ENCODE assay signal across 18 mouse cellular contexts in the genomic region with DNA sequence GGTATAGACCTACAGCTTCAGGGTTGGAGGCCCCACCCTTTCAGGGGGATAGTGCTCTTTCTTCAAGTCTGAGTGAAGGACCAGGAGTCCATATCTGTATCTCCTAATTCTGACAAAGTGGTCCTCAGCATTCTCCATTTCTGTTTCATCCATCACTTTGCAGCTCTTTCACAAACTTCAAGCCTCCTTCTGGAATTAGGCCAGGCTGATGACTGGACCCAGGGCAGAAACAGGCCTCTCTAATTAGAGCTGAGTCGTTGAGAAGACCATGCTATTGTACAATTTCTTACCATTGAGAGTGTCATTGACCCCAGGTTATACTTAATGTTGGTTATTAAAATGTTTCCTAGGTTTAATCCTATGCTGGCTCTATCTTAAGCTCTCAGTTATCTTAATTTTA.
"Had no signal": no experiment of that assay in that cellular context is flagged by ENCODE, and none has a peak within 500 bp of the region (broad histone marks: within the 10 kb centered on the region; RNA-seq: fewer than 3 reads in every experiment).

No protein-coding gene starts in this region.

- H3K9me3 ChIP-seq: midbrain, embryonic 10.5 days; midbrain, embryonic 12.5 days; neural tube, embryonic 13.5 days; neural tube, embryonic 15.5 days had no signal

- H3K4me1 ChIP-seq: midbrain, embryonic 10.5 days; midbrain, embryonic 12.5 days; neural tube, embryonic 13.5 days; neural tube, embryonic 15.5 days had no signal

- H3K9ac ChIP-seq: lung, embryonic 14.5 days; midbrain, embryonic 12.5 days; neural tube, embryonic 13.5 days; neural tube, embryonic 15.5 days had no signal

- H3K36me3 ChIP-seq: midbrain, embryonic 10.5 days; midbrain, embryonic 12.5 days; neural tube, embryonic 13.5 days; neural tube, embryonic 15.5 days had no signal

- DNase-seq: lung, embryonic 14.5 days; lung, postnatal 10 days; lung, postnatal 4 days; midbrain, embryonic 14.5 days; retina, postnatal 1 day; right cerebral cortex, adult 18-20 months; right cerebral cortex, postnatal 25 days; right cerebral cortex, postnatal 4 days; spleen, adult 18-20 months; thymus, adult 18-20 months; thymus, postnatal 14 days; thymus, postnatal 36 days had no signal

- H3K4me2 ChIP-seq: lung, embryonic 14.5 days; midbrain, embryonic 12.5 days; neural tube, embryonic 13.5 days; neural tube, embryonic 15.5 days had no signal

- H3K27me3 ChIP-seq: midbrain, embryonic 12.5 days; neural tube, embryonic 13.5 days; neural tube, embryonic 15.5 days had no signal

- ATAC-seq: midbrain, embryonic 16.5 days had no signal

- H3K27ac ChIP-seq: midbrain, embryonic 10.5 days; midbrain, embryonic 12.5 days; neural tube, embryonic 13.5 days; neural tube, embryonic 15.5 days had no signal

- H3K4me3 ChIP-seq: midbrain, embryonic 10.5 days; midbrain, embryonic 12.5 days; myocyte; neural tube, embryonic 13.5 days; neural tube, embryonic 15.5 days had no signal
